Mouse (Mus musculus): ENCODE data around the gene Col15a1.

- TF ChIP-seq CTCF (conservative IDR thresholded peaks at IDR 0.05; ENCODE audit: low read length) (no peak), NANOG (IDR thresholded peaks at IDR 0.05; ENCODE audit: borderline replicate concordance, low read length) (no peak)
These were observed 11.8 kb upstream of the Col15a1 start for GRCm38 (mm10) chr4:47196173-47196572.

Measured in E14TG2a.4 (cell line).